ENCODE assay signal across 8 mouse cellular contexts in genomic region chr2:133552031-133552841, GRCm38 (mm10). TPM values are rescaled to one million over a fixed set of nuclear protein-coding genes. Genes with fewer than 3 reads are reported as not detected.
DNase-seq lines count a peak whose midpoint lies in the region; ATAC-seq and TF ChIP-seq lines count a peak whose summit lies in the region.

Gene Bmp2 (plus strand): TSS chr2:133552159.

- DNase-seq in spleen, adult 2 months (ENCODE audit: low read depth in 1 of 2, low spot score in 2 of 2), result no peak
- no peak for DNase-seq in spleen, adult 12 weeks (ENCODE audit: low spot score)
- DNase-seq in kidney, postnatal 14 days, result peak; percentile 77
- peak; percentile 82 for DNase-seq in urinary bladder, postnatal 14 days (ENCODE audit: low spot score)

- peak; percentile 6 for TF ChIP-seq POLR2A in spleen, adult 2 months (IDR thresholded peaks at IDR 0.05; ENCODE audit: low read depth, low read length)

- WGBS in spleen, adult 2 months, result 1% methylated on average over 95 of the region's 110 CpGs
- 0% methylated on average over 59 of the region's 110 CpGs for WGBS in forebrain, embryonic 13.5 days
- under 1% methylated on average over 96 of the region's 110 CpGs for WGBS in heart, embryonic 16.5 days
- WGBS in liver, embryonic 15.5 days (ENCODE audit: insufficient replicate concordance), result under 1% methylated on average over 106 of the region's 110 CpGs
- under 1% methylated on average over 110 of the region's 110 CpGs for WGBS in neural tube, embryonic 12.5 days

- H3K27me3 ChIP-seq in spleen, adult 2 months (ENCODE audit: control insufficient read depth, insufficient read depth, low read length), result peaks cover 14% of the 10 kb centered on the region
- peaks cover 62% of the 10 kb centered on the region for H3K27me3 ChIP-seq in forebrain, embryonic 13.5 days
- peaks cover 38% of the 10 kb centered on the region for H3K27me3 ChIP-seq in heart, embryonic 16.5 days (ENCODE audit: control insufficient read depth, insufficient read depth, low read length)
- peaks cover 77% of the 10 kb centered on the region for H3K27me3 ChIP-seq in liver, embryonic 15.5 days
- peaks cover 59% of the 10 kb centered on the region for H3K27me3 ChIP-seq in neural tube, embryonic 12.5 days (replicated peaks)

- H3K36me3 ChIP-seq in spleen, adult 2 months (ENCODE audit: control insufficient read depth, insufficient read depth, low read length), result no peaks in the 10 kb centered on the region
- H3K36me3 ChIP-seq in forebrain, embryonic 13.5 days (ENCODE audit: poor library complexity, severe bottlenecking), result no peaks in the 10 kb centered on the region
- no peaks in the 10 kb centered on the region for H3K36me3 ChIP-seq in heart, embryonic 16.5 days (ENCODE audit: control insufficient read depth, insufficient read depth)
- no peaks in the 10 kb centered on the region for H3K36me3 ChIP-seq in liver, embryonic 15.5 days (replicated peaks)
- no peaks in the 10 kb centered on the region for H3K36me3 ChIP-seq in neural tube, embryonic 12.5 days

- peak within 1 kb of the TSS; percentile 61 for H3K9ac ChIP-seq in forebrain, embryonic 13.5 days
- H3K9ac ChIP-seq in heart, embryonic 16.5 days (ENCODE audit: low read length), result peak within 1 kb of the TSS; percentile 76
- H3K9ac ChIP-seq in liver, embryonic 15.5 days, result no peak within 1 kb of the TSS; the same call in 1 of the 2 replicates
- peak within 1 kb of the TSS; percentile 58 for H3K9ac ChIP-seq in neural tube, embryonic 12.5 days

- peak within 1 kb of the TSS; percentile 62 for H3K27ac ChIP-seq in spleen, adult 2 months (ENCODE audit: insufficient read depth, low read length)
- H3K27ac ChIP-seq in forebrain, embryonic 13.5 days, result no peak within 1 kb of the TSS
- peak within 1 kb of the TSS; percentile 18; the same call in 1 of the 2 replicates for H3K27ac ChIP-seq in heart, embryonic 16.5 days (ENCODE audit: low read length)
- no peak within 1 kb of the TSS for H3K27ac ChIP-seq in liver, embryonic 15.5 days (replicated peaks)
- no peak within 1 kb of the TSS for H3K27ac ChIP-seq in neural tube, embryonic 12.5 days

- H3K4me3 ChIP-seq in spleen, adult 2 months (ENCODE audit: extremely low read depth, insufficient read depth, insufficient read length), result peak within 1 kb of the TSS; percentile 55; the same call in 1 of the 2 replicates
- H3K4me3 ChIP-seq in forebrain, embryonic 13.5 days, result peak within 1 kb of the TSS; percentile 61
- peak within 1 kb of the TSS; percentile 76 for H3K4me3 ChIP-seq in heart, embryonic 16.5 days (ENCODE audit: low read length)
- peak within 1 kb of the TSS; percentile 46 for H3K4me3 ChIP-seq in liver, embryonic 15.5 days (replicated peaks)
- H3K4me3 ChIP-seq in neural tube, embryonic 12.5 days, result peak within 1 kb of the TSS; percentile 58

- peak; percentile 73 for ATAC-seq in forebrain, embryonic 13.5 days
- ATAC-seq in heart, embryonic 16.5 days (replicated peaks; ENCODE audit: extremely low read depth, insufficient read depth, low FRiP score), result peak; percentile 58
- ATAC-seq in liver, embryonic 15.5 days (ENCODE audit: insufficient read depth), result peak; percentile 50
- ATAC-seq in neural tube, embryonic 12.5 days (ENCODE audit: low FRiP score, low read depth), result peak; percentile 64

- H3K9me3 ChIP-seq in forebrain, embryonic 13.5 days (replicated peaks), result no peaks in the 10 kb centered on the region
- H3K9me3 ChIP-seq in heart, embryonic 16.5 days (replicated peaks; ENCODE audit: control insufficient read depth, low read length), result no peaks in the 10 kb centered on the region
- no peaks in the 10 kb centered on the region for H3K9me3 ChIP-seq in liver, embryonic 15.5 days (replicated peaks)
- H3K9me3 ChIP-seq in neural tube, embryonic 12.5 days, result no peaks in the 10 kb centered on the region

- H3K4me1 ChIP-seq in spleen, adult 2 months (ENCODE audit: control insufficient read depth, insufficient read depth, insufficient read length), result peaks cover 2% of the 10 kb centered on the region; the same call in 1 of the 2 replicates
- peaks cover 28% of the 10 kb centered on the region for H3K4me1 ChIP-seq in forebrain, embryonic 13.5 days
- peaks cover 8% of the 10 kb centered on the region; the same call in 1 of the 2 replicates for H3K4me1 ChIP-seq in heart, embryonic 16.5 days (ENCODE audit: control insufficient read depth, insufficient read depth, low read length)
- H3K4me1 ChIP-seq in liver, embryonic 15.5 days (replicated peaks), result peaks cover 9% of the 10 kb centered on the region
- peaks cover 26% of the 10 kb centered on the region for H3K4me1 ChIP-seq in neural tube, embryonic 12.5 days

- H3K4me2 ChIP-seq in forebrain, embryonic 13.5 days, result peak within 1 kb of the TSS; percentile 98
- H3K4me2 ChIP-seq in heart, embryonic 16.5 days (ENCODE audit: low read depth, low read length), result peak within 1 kb of the TSS; percentile 97
- H3K4me2 ChIP-seq in liver, embryonic 15.5 days, result peak within 1 kb of the TSS; percentile 61
- peak within 1 kb of the TSS; percentile 91 for H3K4me2 ChIP-seq in neural tube, embryonic 12.5 days (replicated peaks)

- no peak for TF ChIP-seq CTCF in spleen, adult 2 months (IDR thresholded peaks at IDR 0.05; ENCODE audit: extremely low read depth, insufficient read depth, insufficient read length, insufficient replicate concordance)

RNA-seq across cellular contexts. Expression of gene Bmp2, which starts in this region (rescaled TPM):
- 6.2 and 11.2 TPM in 2 replicates for polyA plus RNA-seq in spleen, adult 2 months (2012; rRNA removed)
- 0.67 and 0.94 TPM in 2 replicates for polyA plus RNA-seq in forebrain, embryonic 13.5 days (2015; fragmentation: Nextera tagmentation; extraction: Ambion mirVana)
- polyA plus RNA-seq in heart, embryonic 16.5 days (2015; fragmentation: Nextera tagmentation; extraction: Ambion mirVana), result 6.5 and 7.4 TPM in 2 replicates
- 3.7 and 3.9 TPM in 2 replicates for polyA plus RNA-seq in liver, embryonic 15.5 days (2015; fragmentation: Nextera tagmentation; extraction: Ambion mirVana)
- polyA plus RNA-seq in neural tube, embryonic 12.5 days (2016; fragmentation: Nextera tagmentation; extraction: Ambion mirVana), result 3.3 and 3.8 TPM in 2 replicates

Comparison
In these comparisons a context has a peak if more than half of its experiments do, and no peak if none do; other contexts are left out.
1. Peak in ATAC-seq, H3K4me3 ChIP-seq, H3K9ac ChIP-seq and H3K4me2 ChIP-seq in forebrain, embryonic 13.5 days; RNA of the gene not detected or under 1 TPM.
2. DNase-seq: peak in kidney, postnatal 14 days (single experiment) and urinary bladder, postnatal 14 days (single experiment); none in spleen, adult 2 months (0 of 2) and spleen, adult 12 weeks (single experiment).
3. H3K27ac ChIP-seq: peak in spleen, adult 2 months (single experiment) and heart, embryonic 16.5 days (single experiment); none in forebrain, embryonic 13.5 days (single experiment), liver, embryonic 15.5 days (single experiment) and neural tube, embryonic 12.5 days (single experiment).
4. Peak in every context shown above with its lines, with median percentiles within 50 percentile points of each other: H3K4me3 ChIP-seq, ATAC-seq and H3K4me2 ChIP-seq.